Mouse (Mus musculus) gastrocnemius, adult 18-20 months (tissue): ENCODE measurements around the gene Pnp. TPM values are rescaled to one million over a fixed set of nuclear protein-coding genes. Genes with fewer than 3 reads are reported as not detected.
"Not testable (repeated sequence)": the region's sequence is repeated elsewhere in the genome, so short reads cannot be mapped to it uniquely, and the experiment has no call there.

Experiments
- DNase-seq: peaks from one replicate; pipeline ENCODE4 v3.0.0; 2021; ENCODE audit warnings: low spot score
- total RNA-seq, 2 experiments: library from RNA; stranded (reverse); gene quantifications; 2 replicates each; pipeline ENCODE4 v1.2.3; 2021

Pnp gene
- total RNA-seq, 2 experiments from 2014 or later = 3.3 to 4.5 TPM

GRCm38 (mm10) chr14:50929951-50930350 lies 931 bp upstream of the Pnp start:
- DNase-seq = no peak

DNA sequence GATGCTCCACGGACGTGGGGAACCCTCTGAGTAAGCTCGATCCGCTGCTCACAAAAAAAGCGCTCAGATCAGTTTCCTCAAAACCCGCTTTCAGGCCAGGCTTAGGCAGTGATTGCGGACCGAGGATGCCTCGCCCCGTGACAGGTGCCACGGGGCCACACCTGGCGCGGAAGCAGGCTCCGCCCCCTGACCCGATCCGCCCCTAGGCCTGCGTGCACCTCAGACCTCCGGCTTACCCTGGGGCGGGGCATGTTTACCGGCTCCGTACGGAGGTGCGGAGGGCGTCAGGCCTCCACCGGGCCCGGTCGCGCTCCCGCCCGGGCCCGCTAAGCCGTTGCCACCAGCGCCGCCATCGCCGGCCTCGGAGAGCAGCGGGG lies 517 bp upstream of the Pnp start:
- DNase-seq = peak; percentile 40

GRCm38 (mm10) chr14:50931493-50932020 lies 675 bp downstream of the Pnp start:
- no peak for DNase-seq

GRCm38 (mm10) chr14:50936649-50937048 lies 5.8 kb downstream of the Pnp start:
- DNase-seq = no peak

DNA sequence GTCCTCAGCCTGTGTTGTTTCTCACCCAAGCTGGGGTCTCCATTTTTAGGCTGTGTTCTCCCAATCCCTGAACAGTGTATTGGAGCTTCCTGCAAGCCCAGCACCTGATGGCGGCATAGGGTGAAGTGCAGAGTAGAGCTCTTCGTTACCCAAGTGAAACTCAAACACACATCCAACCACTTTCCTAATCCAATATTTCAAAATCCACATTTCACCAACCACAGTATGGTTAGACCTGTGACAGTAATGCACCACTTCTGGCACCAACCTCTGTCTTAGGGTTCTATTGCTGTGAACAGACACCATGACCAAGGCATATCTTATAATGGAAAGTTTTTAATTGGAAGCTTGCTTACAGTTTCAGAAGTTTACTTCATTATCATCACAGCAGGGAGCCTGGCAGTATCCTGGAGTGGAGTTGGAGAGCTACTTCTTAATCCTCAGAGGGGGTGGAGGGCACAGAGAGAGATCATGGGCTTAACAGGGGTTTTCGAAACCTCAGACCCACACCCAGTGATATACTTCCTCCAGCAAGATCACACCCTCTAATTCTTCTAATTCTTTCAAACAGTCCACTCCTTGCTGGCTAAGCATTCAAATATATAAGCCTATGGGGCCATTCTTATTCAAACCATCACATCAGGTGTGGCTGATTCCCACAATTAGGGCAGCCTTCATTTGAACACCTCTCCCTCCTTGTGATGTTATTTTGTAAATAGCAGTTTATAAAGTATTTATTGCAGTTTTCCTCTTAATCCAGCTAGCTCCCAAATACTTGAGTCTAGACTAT lies 7.4 kb downstream of the Pnp start:
- DNase-seq = no peak

- DNase-seq = no peak
Observed at GRCm38 (mm10) chr14:50938940-50939339, 8.1 kb downstream of the Pnp start.

GRCm38 (mm10) chr14:50943932-50944667 lies 13.2 kb downstream of the Pnp start, which contains the start of gene Gm49342:
Gm49342 (plus strand) TSS chr14:50944517.
- peak; percentile 96 for DNase-seq

- not testable (repeated sequence) for DNase-seq
Observed at GRCm38 (mm10) chr14:50944668-50945033, 13.8 kb downstream of the Pnp start.

DNA sequence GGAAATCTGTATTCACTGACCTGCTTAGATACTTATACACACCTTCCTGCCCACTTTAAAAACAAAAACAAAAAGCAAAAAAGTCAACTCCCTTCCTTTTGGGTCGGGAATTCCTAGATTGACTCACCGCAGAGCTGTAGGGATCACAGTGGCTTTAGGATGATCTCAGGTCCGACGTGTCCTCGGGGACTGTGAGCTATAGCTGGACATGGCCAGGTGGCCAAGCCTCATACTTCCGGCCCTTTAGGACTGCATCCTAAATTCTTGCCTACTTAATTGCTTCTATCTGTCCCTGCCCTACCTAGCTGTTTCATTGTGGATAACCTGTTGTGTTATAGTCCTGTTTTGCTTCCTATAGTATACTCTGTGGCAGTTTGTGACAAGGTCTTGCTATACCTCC lies 14.2 kb downstream of the Pnp start:
- DNase-seq = not testable (repeated sequence)

DNA sequence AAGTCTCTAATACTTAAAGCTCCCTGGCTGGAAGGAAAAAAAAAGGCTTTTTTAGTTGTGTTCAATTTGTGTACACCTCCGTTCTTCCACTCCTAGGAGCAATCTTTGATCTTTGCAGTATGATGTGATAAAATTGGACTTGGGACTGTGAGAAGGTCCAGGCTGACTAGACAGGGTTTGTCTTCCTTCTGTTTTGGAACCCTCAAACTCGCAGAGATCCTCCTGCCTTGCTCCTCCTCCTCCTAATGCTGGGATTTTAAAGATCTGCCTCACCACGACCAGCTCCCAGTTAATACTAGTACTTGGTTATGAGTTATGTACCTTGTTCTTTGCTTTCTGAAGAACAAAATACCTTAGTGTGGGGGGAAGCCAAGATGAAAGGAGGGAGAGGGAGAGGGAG lies 14.6 kb downstream of the Pnp start:
- DNase-seq = not testable (repeated sequence)

- DNase-seq = peak; percentile 23
Observed at GRCm38 (mm10) chr14:50955487-50955886, 24.6 kb downstream of the Pnp start.

DNA sequence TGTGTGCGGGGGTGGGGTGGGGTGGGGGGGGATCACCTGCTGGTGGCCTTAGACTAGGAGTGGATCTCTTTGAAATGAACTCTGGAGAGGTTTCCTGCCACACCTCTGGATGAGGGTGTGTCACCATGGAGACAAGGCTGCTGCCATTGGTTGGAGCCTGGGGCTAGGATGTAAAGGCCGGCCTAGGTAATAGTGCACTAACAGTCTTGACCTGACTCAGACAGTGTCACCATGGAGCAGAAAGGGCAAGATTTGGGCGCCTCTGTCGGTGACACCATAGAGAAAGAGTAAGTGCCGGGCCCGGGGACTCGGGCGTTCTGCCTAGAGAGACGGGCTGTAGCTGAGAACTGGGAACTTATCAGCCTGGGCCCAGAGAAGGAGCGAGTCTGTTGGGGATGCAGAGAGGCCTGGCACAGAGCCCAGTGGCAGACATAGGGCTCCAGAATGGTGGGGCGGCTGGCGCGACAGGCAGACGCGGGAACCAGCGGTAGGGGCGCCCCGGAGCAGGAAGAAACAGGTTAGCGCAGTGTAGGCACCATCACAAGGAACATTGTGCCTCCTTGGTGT lies 25.1 kb downstream of the Pnp start, which contains the start of gene Pnp2:
TSS of gene Pnp2 (plus strand) at position 51 of the 567 bp plus-strand sequence.
- DNase-seq = peak; percentile 27

DNA sequence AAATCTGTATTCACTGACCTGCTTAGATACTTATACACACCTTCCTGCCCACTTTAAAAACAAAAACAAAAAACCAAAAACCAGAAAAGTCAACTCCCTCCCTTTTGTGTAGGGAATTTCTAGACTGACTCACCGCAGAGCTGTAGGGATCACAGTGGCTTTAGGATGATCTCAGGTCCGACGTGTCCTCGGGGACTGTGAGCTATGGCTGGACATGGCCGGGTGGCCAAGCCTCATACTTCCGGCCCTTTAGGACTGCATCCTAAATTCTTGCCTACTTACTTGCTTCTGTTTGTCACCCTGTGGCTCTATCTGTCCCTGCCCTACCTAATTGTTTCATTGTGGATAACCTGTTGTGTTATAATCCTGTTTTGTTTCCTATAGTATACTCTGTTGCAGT lies 25.8 kb downstream of the Pnp start:
- not testable (repeated sequence) for DNase-seq

DNA sequence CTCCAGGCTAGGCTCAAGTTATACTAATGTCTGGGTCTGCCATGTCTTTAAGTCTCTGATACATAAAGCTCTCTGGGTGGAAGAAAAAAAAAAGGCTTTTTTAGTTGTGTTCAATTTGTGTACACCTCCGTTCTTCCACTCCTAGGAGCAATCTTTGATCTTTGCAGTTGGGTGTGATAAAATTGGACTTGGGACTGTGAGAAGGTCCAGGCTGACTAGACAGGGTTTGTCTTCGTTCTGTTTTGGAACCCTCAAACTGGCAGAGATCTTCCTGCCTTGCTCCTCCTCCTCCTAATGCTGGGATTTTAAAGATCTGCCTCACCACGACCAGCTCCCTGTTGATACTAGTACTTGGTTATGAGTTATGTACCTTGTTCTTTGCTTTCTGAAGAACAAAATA lies 26.3 kb downstream of the Pnp start:
- DNase-seq = not testable (repeated sequence)

- not testable (repeated sequence) for DNase-seq
Observed at GRCm38 (mm10) chr14:50958289-50958995, 27.6 kb downstream of the Pnp start.

DNA sequence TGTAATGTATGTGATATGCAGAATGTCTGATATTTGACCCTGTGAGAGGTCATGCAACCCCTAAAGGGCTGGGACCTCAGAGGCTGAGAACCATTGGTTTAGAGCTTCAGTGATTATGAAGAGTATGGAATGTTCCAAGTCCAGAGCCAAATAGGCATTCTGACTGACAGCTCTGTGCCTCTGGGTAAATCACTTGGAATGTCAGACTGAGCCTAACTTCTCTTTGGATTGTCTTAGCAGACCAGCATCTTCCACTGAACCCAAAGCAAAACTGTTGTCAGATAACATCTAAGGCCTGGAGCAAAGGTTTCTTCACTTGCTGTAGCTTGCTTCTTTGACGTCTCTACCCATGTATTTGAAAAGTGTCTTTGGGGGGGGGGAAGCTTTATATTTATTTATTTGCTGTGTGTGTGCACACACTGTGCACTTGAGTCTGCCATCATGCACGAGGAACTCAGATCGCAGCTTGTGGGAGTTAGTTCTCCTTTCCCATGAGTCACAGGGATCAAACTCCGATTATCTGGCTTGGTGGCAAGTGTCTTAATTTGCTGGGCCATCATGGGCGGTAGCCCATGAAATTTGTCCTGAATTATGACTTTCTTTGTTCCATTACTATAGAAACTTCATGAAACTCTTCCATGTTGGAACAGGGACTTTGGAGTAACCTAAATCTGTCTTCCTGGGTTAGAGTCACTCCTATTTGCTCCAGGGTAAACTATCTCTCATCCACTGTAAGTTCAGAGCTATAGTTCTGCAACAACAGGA lies 37.5 kb downstream of the Pnp start:
- no peak for DNase-seq

GRCm38 (mm10) chr14:50969041-50969440 lies 38.2 kb downstream of the Pnp start:
- DNase-seq = no peak

DNA sequence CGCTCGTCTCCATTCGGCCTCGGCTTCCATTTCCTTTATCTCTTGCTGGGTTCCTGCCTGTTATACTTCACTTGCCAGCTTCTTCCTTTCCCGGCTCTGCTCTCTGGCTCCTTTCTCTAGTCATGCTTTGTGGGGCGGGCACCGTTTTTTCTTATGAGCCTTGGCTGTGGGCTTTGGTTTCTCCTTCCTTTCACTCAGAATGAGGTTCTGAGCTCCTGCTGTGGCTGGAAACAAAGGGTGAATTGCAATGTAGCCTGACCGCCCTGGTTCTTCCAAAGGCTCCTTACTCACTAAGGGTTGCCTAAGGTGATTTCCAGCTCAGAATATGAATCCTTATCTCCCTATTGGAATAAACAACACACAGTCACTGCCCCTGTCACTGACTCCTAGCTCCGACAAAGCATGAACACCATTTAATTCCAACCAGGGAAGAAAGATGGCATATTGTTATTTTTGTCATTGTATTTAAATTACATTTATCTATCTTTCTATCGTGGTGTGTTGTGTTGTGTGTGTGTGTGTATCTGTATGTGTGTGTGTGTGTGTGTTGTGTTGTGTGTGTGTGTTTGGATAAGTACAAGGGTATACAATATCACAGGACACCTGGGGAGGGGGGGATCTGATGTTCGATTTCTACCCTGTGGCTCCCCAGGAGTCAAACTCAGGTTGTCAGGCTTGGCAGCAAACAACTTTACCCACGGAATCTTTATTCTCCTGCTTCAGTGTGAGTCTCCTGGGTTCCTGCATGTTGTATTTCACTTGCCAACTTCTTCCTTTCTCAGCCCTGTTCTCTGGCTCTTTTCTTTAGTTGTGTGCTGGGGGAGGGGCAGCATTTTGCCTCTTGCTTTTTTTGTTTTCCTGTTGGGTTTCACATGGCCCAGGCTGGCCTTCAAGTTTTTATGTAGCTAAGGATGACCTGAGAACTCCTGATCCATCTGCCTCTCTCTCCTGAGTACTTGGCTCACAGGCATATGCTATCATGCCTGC lies 39.0 kb downstream of the Pnp start:
- DNase-seq = no peak

DNA sequence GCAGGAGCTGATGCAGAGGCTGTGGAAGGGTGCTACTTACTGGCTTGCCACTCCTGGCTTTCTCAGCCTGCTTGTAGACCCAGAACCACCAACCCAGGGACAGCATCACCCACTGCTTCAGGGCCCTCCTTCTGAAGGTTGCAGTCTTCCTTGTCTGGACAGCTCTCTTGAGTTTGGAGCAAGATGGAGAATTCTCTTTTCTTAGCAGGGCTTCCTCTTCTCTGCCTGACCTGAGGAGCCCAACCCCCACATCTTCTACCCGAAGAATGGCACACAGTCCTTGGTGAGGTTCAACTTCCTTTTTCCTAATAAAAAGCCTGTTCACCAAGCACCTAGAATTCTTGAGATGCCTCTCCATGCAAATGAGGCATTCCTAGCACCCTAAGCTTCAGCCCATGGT lies 39.9 kb downstream of the Pnp start:
- DNase-seq = no peak
